Mouse (Mus musculus) embryonic facial prominence, embryonic 12.5 days (tissue): ENCODE measurements around the gene Eya3. TPM values are rescaled to one million over a fixed set of nuclear protein-coding genes. Genes with fewer than 3 reads are reported as not detected.

Experiments used
- ATAC-seq: fragments of 200-750 bp; cut with Nextera tagmentation; 2 replicates; pipeline ENCODE4 v1.8.0; 2017; ENCODE audit not compliant: insufficient number of reproducible peaks, insufficient read depth, low FRiP score, low TSS enrichment
- H3K27ac ChIP-seq: fragments of 300-500 bp; sonication (generic); 2 replicates; pipeline ENCODE4 v1.5.1; 2016; ENCODE audit warnings: mild to moderate bottlenecking
- H3K27me3 ChIP-seq: fragments of 300-500 bp; sonication (generic); 2 replicates; pipeline ENCODE4 v1.6.1; 2016; ENCODE audit warnings: mild to moderate bottlenecking, moderate library complexity
- H3K36me3 ChIP-seq: fragments of 300-500 bp; sonication (generic); 2 replicates; pipeline ENCODE4 v1.6.1; 2016; ENCODE audit warnings: mild to moderate bottlenecking
- H3K4me1 ChIP-seq: fragments of 300-500 bp; sonication (generic); 2 replicates; pipeline ENCODE4 v1.6.1; 2016
- H3K4me2 ChIP-seq: fragments of 300-500 bp; sonication (generic); replicated peaks from 2 replicates; pipeline ENCODE4 v1.6.1; 2016; ENCODE audit warnings: mild to moderate bottlenecking, moderate library complexity
- H3K4me3 ChIP-seq: fragments of 300-500 bp; sonication (generic); 2 replicates; pipeline ENCODE4 v1.5.1; 2016; ENCODE audit warnings: mild to moderate bottlenecking
- H3K9ac ChIP-seq: fragments of 300-500 bp; sonication (generic); 2 replicates; pipeline ENCODE4 v1.6.1; 2016; ENCODE audit warnings: mild to moderate bottlenecking, moderate library complexity
- H3K9me3 ChIP-seq: fragments of 300-500 bp; sonication (generic); 2 replicates; pipeline ENCODE4 v1.6.1; 2016; ENCODE audit warnings: mild to moderate bottlenecking, moderate library complexity
- WGBS: fragments of 180-500 bp; shearing (Covaris S2); methylation state at CpG from one replicate; pipeline ENCODE4 v1.1.7; 2016; 5-methylcytosine and 5-hydroxymethylcytosine counted together
- polyA plus RNA-seq: library from polyadenylated mRNA; unstranded; fragments of >200 nt; fragmentation: Nextera tagmentation; extraction: Ambion mirVana; gene quantifications from 2 replicates; pipeline ENCODE4 v1.2.1, GENCODE M21; 2016

The Eya3 gene
- polyA plus RNA-seq, 1 experiment from 2014 or later = 35.8 TPM

GRCm38 (mm10) chr4:132611320-132611719 lies 27.5 kb upstream of the Eya3 start:
- H3K4me3 ChIP-seq = no peak overlapping the region
- H3K27ac ChIP-seq = no peak overlapping the region
- ATAC-seq = no peak
- 83% methylated on average over 8 of the region's 8 CpGs for WGBS
- H3K27me3 ChIP-seq = no peaks in the 10 kb centered on the region
- no peaks in the 10 kb centered on the region for H3K4me1 ChIP-seq
- no peak overlapping the region for H3K4me2 ChIP-seq
- H3K9ac ChIP-seq = no peak overlapping the region
- H3K9me3 ChIP-seq = no peaks in the 10 kb centered on the region
- no peaks in the 10 kb centered on the region for H3K36me3 ChIP-seq

GRCm38 (mm10) chr4:132617873-132618272 lies 20.9 kb upstream of the Eya3 start:
- Histone ChIP-seq H3K27ac (no peak overlapping the region), H3K27me3 (no peaks in the 10 kb centered on the region), H3K36me3 (no peaks in the 10 kb centered on the region), H3K4me3 (no peak overlapping the region), H3K4me1 (no peaks in the 10 kb centered on the region), H3K4me2 (no peak overlapping the region), H3K9me3 (no peaks in the 10 kb centered on the region), H3K9ac (no peak overlapping the region)
- no peak for ATAC-seq
- 89% methylated on average over 6 of the region's 6 CpGs for WGBS

DNA sequence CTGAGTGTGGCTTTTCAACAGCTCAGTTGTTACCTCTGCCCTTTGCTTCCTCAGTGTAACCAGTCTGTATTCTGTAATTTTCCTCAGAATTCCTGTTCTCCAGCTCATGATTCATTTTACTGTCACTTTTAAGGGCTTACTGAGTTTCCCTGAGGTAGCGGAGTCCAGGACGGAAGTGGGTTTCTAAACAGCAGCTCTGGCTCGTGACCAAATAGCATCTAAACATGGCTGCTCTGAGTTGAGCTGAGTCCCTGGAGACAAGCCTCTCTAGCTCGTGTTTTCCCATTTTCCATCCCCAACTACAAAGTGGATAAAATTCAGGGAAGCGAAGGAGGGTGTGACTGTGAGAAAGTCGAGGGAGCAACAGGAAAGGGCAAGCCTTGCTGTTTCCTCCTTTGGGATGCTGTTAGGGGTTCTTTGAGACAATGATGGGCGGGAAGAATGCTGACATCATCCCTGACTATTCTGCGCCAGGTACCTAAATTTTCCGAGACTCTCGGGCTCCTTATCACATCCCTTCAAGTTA lies 19.9 kb upstream of the Eya3 start:
- no peak for ATAC-seq
- Histone ChIP-seq H3K4me3 (no peak overlapping the region), H3K9me3 (no peaks in the 10 kb centered on the region), H3K27ac (no peak overlapping the region), H3K36me3 (no peaks in the 10 kb centered on the region), H3K4me1 (no peaks in the 10 kb centered on the region), H3K4me2 (no peak overlapping the region), H3K27me3 (no peaks in the 10 kb centered on the region), H3K9ac (no peak overlapping the region)
- 84% methylated on average over 10 of the region's 10 CpGs for WGBS

GRCm38 (mm10) chr4:132620134-132620533 lies 18.7 kb upstream of the Eya3 start:
- Histone ChIP-seq H3K9ac (no peak overlapping the region), H3K36me3 (no peaks in the 10 kb centered on the region), H3K4me2 (no peak overlapping the region), H3K4me3 (no peak overlapping the region), H3K27me3 (no peaks in the 10 kb centered on the region), H3K27ac (no peak overlapping the region), H3K9me3 (no peaks in the 10 kb centered on the region), H3K4me1 (no peaks in the 10 kb centered on the region)
- WGBS = 89% methylated on average over 4 of the region's 4 CpGs
- no peak for ATAC-seq

DNA sequence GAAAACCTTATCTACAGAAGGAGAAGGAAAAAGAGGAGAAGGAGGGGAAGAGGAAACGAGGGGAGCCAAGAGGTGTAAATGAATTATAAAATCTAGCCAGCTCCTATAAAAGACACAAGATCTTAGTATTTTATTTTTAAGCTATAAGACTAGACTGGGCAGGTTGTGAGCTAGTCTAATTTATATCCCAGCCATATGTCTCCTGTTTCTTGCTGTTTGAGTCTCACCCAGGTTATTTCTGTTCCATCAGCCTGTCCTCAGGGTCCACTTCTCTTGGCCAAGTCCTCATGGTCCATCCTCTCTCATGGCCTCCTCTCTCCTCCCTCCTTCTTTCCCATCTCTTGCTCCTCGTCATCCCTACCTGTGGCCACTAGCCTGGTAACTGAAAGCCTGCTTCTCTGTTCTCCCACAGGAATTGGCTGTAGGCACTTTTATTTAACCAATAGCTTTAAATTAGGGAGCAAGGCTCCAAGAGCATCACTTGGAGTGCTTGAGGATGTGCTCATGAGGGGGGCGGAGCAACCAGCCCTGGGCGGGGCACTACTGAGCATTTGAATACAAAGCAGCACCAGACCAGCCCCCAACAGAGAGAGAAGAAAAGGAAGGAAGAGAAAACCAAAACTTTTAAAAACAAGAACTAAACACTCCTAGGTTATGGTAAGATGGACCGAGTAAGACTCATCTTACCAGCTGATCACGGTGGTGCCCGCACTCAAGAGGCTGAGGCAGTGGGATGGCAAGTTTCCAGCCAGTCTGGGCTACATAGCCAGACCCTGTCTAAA lies 17.3 kb upstream of the Eya3 start:
- H3K9me3 ChIP-seq = no peaks in the 10 kb centered on the region
- no peak overlapping the region for H3K27ac ChIP-seq
- 76% methylated on average over 7 of the region's 7 CpGs for WGBS
- H3K27me3 ChIP-seq = no peaks in the 10 kb centered on the region
- H3K36me3 ChIP-seq = no peaks in the 10 kb centered on the region
- H3K9ac ChIP-seq = no peak overlapping the region
- H3K4me3 ChIP-seq = no peak overlapping the region
- ATAC-seq = no peak
- no peak overlapping the region for H3K4me2 ChIP-seq
- H3K4me1 ChIP-seq = no peaks in the 10 kb centered on the region

DNA sequence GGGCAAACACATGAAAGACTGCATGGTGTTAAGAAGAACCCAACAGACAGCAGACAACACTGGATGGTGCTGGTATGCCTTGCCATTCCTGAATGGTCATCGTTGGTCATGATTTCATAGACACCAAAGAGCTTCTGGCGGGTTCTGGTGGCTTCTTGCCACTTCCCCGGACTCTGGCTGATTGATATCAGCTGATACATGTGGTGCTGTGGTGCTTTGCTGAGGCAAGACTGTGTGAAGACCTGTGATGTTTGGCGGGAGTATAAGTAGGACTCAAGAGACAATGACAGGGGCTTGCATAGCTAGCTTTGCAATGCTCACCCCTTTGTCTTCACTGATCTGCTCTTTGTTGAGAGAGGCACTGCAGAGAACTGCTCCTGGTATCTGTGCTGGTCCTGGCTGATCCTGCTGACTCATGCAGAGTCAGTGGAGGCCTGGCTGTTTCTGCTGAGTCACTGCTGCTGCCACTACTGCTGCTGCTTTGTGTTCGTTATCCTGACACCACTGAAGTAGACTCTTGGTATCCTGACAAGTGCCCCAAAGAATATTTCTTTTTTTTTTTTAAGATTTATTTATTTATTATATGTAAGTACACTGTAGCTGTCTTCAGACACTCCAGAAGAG lies 14.6 kb upstream of the Eya3 start:
- Histone ChIP-seq H3K27ac (no peak overlapping the region), H3K4me3 (no peak overlapping the region), H3K36me3 (no peaks in the 10 kb centered on the region), H3K27me3 (no peaks in the 10 kb centered on the region), H3K4me1 (no peaks in the 10 kb centered on the region), H3K9ac (no peak overlapping the region), H3K9me3 (no peaks in the 10 kb centered on the region), H3K4me2 (no peak overlapping the region)
- ATAC-seq = no peak
- WGBS = 82% methylated on average over 5 of the region's 5 CpGs

- Histone ChIP-seq H3K9ac (no peak overlapping the region), H3K27me3 (no peaks in the 10 kb centered on the region), H3K36me3 (no peaks in the 10 kb centered on the region), H3K4me1 (no peaks in the 10 kb centered on the region), H3K4me2 (no peak overlapping the region), H3K9me3 (no peaks in the 10 kb centered on the region), H3K27ac (no peak overlapping the region), H3K4me3 (no peak overlapping the region)
- no peak for ATAC-seq
- 20% methylated on average over 2 of the region's 2 CpGs for WGBS
Observed at GRCm38 (mm10) chr4:132628830-132629229, 10.0 kb upstream of the Eya3 start.

DNA sequence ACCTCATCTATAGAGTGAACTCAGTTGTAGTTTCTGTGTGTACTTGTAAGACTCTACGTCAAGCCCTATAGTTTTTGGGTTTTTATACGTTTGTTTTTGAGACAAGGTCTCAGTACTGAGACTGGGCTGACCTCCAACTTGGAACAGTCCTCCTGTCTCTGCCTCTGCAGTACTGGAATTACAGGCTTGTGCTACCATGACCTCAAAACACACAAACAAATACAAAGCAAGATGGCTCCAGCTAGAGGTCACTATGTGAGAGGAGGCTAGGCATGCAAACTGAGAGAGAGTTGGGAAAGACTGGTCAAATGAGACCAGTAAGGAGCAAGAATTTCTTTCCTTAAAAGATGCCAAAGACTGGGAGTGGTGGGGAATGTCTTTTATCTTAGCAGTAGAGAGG lies 2.8 kb upstream of the Eya3 start:
- H3K4me3 ChIP-seq = no peak overlapping the region
- no peaks in the 10 kb centered on the region for H3K9me3 ChIP-seq
- 99% methylated on average over 2 of the region's 2 CpGs for WGBS
- H3K4me2 ChIP-seq = no peak overlapping the region
- H3K27ac ChIP-seq = no peak overlapping the region
- H3K36me3 ChIP-seq = no peaks in the 10 kb centered on the region
- no peaks in the 10 kb centered on the region for H3K27me3 ChIP-seq
- no peak for ATAC-seq
- H3K9ac ChIP-seq = no peak overlapping the region
- peaks cover 4% of the 10 kb centered on the region; the same call in 1 of the 2 replicates for H3K4me1 ChIP-seq

- Histone ChIP-seq H3K4me3 (no peak overlapping the region), H3K27me3 (no peaks in the 10 kb centered on the region), H3K27ac (no peak overlapping the region), H3K9me3 (no peaks in the 10 kb centered on the region), H3K4me1 (peaks cover 4% of the 10 kb centered on the region; the same call in 1 of the 2 replicates), H3K36me3 (no peaks in the 10 kb centered on the region), H3K4me2 (no peak overlapping the region), H3K9ac (no peak overlapping the region)
- WGBS = 49% methylated on average over 4 of the region's 4 CpGs
- ATAC-seq = no peak
Observed at GRCm38 (mm10) chr4:132636554-132636953, 2.2 kb upstream of the Eya3 start.

GRCm38 (mm10) chr4:132639191-132639713 lies 465 bp downstream of the Eya3 start:
- Histone ChIP-seq H3K4me2 (peak overlapping the region; percentile 83), H3K36me3 (0 out of 2 replicates have a peak, but pooled peaks cover 5% of the 10 kb centered on the region), H3K9me3 (no peaks in the 10 kb centered on the region), H3K4me1 (peaks cover 4% of the 10 kb centered on the region; the same call in 1 of the 2 replicates), H3K4me3 (peak overlapping the region; percentile 95), H3K27ac (peak overlapping the region; percentile 80), H3K9ac (peak overlapping the region; percentile 93), H3K27me3 (no peaks in the 10 kb centered on the region)
- ATAC-seq = 0 out of 2 replicates have a peak, but pooled peaks have one; percentile 12
- WGBS = under 1% methylated on average over 35 of the region's 35 CpGs

DNA sequence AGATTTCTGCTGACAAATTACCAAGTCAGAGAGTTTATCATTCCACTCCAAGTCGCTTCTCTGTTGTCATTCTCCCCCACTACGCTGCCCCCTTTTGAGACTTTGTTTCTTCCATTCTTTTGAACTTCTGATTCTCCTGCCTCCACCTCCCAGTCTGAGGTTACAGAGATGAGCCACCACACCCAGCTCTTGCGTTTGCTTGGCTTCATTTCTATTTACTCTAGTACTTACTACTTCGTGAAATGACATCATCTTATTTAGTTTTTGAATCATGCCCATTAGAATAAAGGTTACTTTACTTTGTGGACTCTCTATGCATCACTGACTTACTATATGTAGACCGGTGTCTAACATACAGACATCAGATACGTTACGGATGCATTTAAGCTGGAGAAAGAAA lies 8.7 kb downstream of the Eya3 start:
- H3K27me3 ChIP-seq = no peaks in the 10 kb centered on the region
- ATAC-seq = no peak
- H3K36me3 ChIP-seq = peaks cover 7% of the 10 kb centered on the region; the same call in 1 of the 2 replicates
- H3K9me3 ChIP-seq = no peaks in the 10 kb centered on the region
- 85% methylated on average over 7 of the region's 7 CpGs for WGBS
- H3K4me3 ChIP-seq = no peak overlapping the region
- no peak overlapping the region for H3K27ac ChIP-seq
- no peak overlapping the region for H3K9ac ChIP-seq
- no peaks in the 10 kb centered on the region for H3K4me1 ChIP-seq
- H3K4me2 ChIP-seq = no peak overlapping the region
